Mouse (Mus musculus): ENCODE results near the gene Cyp26b1. TPM values are rescaled to one million over a fixed set of nuclear protein-coding genes. Genes with fewer than 3 reads are reported as not detected.

Gene Cyp26b1
- polyA plus RNA-seq, 1 experiment from 2014 or later, result 14.0 TPM

DNA sequence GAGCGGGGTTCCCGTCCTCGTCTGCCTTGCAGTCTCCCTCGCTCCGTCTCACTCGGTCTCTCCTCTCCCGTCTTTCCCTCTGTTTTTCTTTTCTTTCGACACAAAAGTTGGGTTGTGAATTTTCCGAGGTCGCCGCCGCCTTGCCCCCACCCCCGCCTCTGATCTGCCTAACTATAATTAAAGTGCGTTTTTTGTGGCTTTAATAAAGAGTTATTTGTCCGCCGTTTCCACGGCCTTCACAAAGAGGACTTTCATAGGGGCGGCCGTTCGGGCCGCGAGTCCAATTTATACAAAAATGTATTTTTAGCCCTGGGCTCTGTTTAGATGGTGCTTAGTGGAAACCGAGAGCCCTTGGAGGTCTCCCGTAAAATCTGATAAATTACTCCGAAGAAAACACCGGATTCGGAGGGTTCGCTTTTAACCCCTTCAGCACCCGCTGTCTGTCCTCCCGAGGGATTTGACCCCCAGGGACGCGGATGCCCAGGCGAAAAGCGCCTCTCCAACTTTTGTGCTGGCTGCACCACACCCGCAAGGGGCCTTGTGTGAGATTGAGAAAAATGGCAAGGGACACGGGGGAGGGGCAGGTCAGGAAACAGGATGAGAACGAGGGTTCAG is 7.9 kb downstream of the Cyp26b1 start:
- Histone ChIP-seq H3K9ac (0 out of 2 replicates have a peak overlapping the region, but pooled peaks have one; percentile 4), H3K27me3 (replicated peaks) (peaks cover 90% of the 10 kb centered on the region)

GRCm38 (mm10) chr6:84584783-84585685 is 8.7 kb downstream of the Cyp26b1 start:
- Histone ChIP-seq H3K9ac (0 out of 2 replicates have a peak overlapping the region, but pooled peaks have one; percentile 4), H3K27me3 (replicated peaks) (peaks cover 95% of the 10 kb centered on the region), H3K27ac (no peak overlapping the region), H3K9me3 (no peaks in the 10 kb centered on the region), H3K4me1 (peaks cover 71% of the 10 kb centered on the region), H3K4me2 (peak overlapping the region; percentile 93), H3K4me3 (peak overlapping the region; percentile 45), H3K36me3 (replicated peaks) (no peaks in the 10 kb centered on the region)
- under 1% methylated on average over 66 of the region's 66 CpGs for WGBS
- ATAC-seq (replicated peaks), result no peak

More for the DNA sequence above, 7.9 kb downstream of the Cyp26b1 start:
- ATAC-seq (replicated peaks), result no peak
- no peaks in the 10 kb centered on the region for H3K9me3 ChIP-seq
- no peaks in the 10 kb centered on the region for H3K36me3 ChIP-seq (replicated peaks)
- peak overlapping the region; percentile 93 for H3K4me2 ChIP-seq
- WGBS, result under 1% methylated on average over 37 of the region's 37 CpGs
- H3K4me3 ChIP-seq, result peak overlapping the region; percentile 45
- H3K27ac ChIP-seq, result no peak overlapping the region
- peaks cover 73% of the 10 kb centered on the region for H3K4me1 ChIP-seq

DNA sequence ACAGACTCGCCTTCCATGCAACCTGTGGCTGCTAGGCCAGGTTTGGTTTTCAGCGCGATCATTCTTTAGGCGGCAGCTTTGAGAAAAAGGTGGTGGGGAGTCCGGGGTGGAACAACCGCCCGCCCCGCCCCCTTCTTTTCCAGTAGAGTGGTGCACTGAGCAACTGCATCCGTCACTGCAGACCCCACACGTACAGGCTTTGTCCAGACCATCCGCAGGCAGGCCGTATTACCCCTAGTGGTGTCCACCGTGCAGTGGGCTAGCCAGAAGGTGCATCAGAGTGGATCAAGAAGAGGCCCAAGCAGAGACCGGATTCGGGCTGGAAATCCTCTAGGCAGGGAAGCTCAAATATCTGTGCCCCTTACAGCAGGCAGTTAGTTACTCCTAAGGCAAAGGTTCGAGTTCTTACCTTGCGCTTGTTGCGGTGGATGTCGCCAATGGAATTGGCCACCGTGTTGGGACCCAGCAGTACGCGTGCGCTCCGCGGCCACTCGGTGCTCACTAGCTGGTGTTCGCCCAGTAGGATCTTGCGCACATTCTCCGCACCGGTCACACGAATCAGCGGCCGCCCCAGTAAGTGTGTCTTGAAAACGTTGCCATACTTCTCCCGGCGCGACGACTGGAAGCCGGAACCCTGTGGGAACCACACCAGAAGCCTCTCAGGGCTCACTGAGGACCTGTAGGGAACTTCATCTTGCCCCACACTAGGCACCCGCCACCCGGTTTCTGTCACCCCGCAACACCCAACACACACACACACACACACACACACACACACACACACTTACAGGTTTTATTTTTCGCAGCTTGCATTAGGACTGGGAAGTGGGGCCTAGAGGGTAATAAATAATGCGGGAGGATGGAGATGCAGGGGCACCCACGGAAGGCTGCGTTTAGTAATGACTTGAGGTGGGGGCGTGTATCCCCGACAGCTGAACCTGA is 9.6 kb downstream of the Cyp26b1 start:
- ATAC-seq (replicated peaks), result no peak; the same call in 1 of the 2 replicates
- Histone ChIP-seq H3K9ac (no peak overlapping the region), H3K27ac (no peak overlapping the region), H3K4me3 (peak overlapping the region; percentile 45), H3K4me1 (peaks cover 62% of the 10 kb centered on the region), H3K27me3 (replicated peaks) (peaks cover 93% of the 10 kb centered on the region), H3K36me3 (replicated peaks) (no peaks in the 10 kb centered on the region), H3K9me3 (no peaks in the 10 kb centered on the region), H3K4me2 (peak overlapping the region; percentile 93)
- 1% methylated on average over 48 of the region's 48 CpGs for WGBS

DNA sequence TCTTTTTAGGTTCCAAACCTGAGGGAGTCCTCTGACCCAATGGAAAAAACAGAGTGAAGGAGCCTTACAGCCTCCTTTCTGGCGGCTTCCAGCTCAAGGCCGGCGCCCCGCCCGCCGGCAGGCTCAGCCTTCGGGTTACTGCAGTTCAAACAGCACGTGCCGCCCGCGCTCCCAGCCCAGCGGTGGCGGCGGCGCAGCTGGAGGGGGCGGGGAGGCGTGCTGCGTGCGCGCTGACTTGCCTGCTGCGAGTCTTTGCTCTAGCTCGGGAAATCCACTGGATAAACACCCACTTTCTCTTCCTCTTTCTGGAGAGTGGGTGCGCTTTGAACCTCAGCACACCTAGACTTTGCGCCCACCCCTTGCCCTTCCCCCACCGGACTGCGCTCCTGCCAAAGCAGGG is 10.3 kb downstream of the Cyp26b1 start:
- 0% methylated on average over 25 of the region's 26 CpGs for WGBS
- H3K36me3 ChIP-seq (replicated peaks), result no peaks in the 10 kb centered on the region
- ATAC-seq (replicated peaks), result peak; percentile 49; the same call in 1 of the 2 replicates
- H3K27me3 ChIP-seq (replicated peaks), result peaks cover 85% of the 10 kb centered on the region
- no peak overlapping the region for H3K9ac ChIP-seq
- no peak overlapping the region for H3K27ac ChIP-seq
- H3K4me2 ChIP-seq, result peak overlapping the region; percentile 93
- peak overlapping the region; percentile 45 for H3K4me3 ChIP-seq
- H3K4me1 ChIP-seq, result peaks cover 55% of the 10 kb centered on the region
- H3K9me3 ChIP-seq, result no peaks in the 10 kb centered on the region

DNA sequence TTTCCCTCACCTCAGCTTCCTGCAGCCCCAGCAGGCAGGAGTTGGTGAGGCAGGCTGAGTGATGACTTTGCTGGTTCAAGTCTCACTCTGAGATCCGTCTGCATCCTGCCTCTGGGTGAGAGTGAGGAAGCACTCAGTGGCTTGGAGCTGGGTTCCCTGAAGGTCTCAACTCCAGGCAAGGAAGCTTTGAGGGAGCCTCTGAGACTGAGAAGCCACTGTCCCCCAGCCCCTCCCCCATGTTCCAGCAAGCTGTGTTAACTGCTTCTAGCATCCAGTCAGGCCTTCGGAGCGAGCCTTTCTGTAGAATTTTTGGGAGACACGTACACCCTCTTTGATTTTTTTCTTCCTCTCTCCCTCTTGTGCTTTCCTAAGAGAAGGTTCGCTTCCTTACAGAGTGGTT is 10.9 kb downstream of the Cyp26b1 start:
- 21% methylated on average over 5 of the region's 5 CpGs for WGBS
- peaks cover 49% of the 10 kb centered on the region for H3K4me1 ChIP-seq
- ATAC-seq (replicated peaks), result no peak
- peak overlapping the region; percentile 93 for H3K4me2 ChIP-seq
- no peaks in the 10 kb centered on the region for H3K36me3 ChIP-seq (replicated peaks)
- no peak overlapping the region for H3K4me3 ChIP-seq
- H3K9me3 ChIP-seq, result no peaks in the 10 kb centered on the region
- H3K9ac ChIP-seq, result no peak overlapping the region
- H3K27me3 ChIP-seq (replicated peaks), result peaks cover 80% of the 10 kb centered on the region
- no peak overlapping the region for H3K27ac ChIP-seq

DNA sequence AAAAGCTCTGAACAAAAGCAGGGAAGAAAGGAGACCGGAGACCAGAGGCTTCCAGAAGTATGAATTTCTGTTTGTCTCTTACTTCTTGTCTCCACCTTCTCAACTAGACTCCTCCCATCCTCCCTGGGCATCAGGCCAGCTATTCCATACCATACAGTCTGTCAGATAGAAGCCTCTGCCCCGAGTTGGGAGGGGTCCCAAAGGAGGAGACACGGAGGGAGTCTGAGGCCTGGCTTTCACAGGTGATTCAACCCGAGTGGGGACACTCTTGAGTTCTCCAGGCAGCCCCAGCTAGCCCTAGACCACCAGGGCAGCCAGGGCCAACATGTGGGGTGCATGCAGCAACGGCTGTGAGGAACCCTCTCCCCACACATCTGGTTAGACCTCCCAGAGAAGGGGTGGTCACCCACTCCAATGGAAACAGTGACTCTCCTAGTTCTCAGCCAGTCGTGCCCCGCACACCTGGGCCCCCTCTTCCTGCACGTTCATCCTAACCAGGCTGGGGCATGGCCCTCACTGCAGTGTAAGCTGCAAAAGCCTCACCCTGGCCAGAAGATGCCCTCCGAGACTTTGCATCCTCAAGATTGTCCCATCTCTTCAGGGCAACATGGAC is 11.8 kb downstream of the Cyp26b1 start:
- Histone ChIP-seq H3K9me3 (no peaks in the 10 kb centered on the region), H3K36me3 (replicated peaks) (no peaks in the 10 kb centered on the region), H3K27ac (no peak overlapping the region), H3K4me3 (no peak overlapping the region), H3K9ac (no peak overlapping the region), H3K27me3 (replicated peaks) (peaks cover 71% of the 10 kb centered on the region), H3K4me2 (no peak overlapping the region), H3K4me1 (peaks cover 40% of the 10 kb centered on the region)
- WGBS, result 62% methylated on average over 9 of the region's 9 CpGs
- ATAC-seq (replicated peaks), result no peak

DNA sequence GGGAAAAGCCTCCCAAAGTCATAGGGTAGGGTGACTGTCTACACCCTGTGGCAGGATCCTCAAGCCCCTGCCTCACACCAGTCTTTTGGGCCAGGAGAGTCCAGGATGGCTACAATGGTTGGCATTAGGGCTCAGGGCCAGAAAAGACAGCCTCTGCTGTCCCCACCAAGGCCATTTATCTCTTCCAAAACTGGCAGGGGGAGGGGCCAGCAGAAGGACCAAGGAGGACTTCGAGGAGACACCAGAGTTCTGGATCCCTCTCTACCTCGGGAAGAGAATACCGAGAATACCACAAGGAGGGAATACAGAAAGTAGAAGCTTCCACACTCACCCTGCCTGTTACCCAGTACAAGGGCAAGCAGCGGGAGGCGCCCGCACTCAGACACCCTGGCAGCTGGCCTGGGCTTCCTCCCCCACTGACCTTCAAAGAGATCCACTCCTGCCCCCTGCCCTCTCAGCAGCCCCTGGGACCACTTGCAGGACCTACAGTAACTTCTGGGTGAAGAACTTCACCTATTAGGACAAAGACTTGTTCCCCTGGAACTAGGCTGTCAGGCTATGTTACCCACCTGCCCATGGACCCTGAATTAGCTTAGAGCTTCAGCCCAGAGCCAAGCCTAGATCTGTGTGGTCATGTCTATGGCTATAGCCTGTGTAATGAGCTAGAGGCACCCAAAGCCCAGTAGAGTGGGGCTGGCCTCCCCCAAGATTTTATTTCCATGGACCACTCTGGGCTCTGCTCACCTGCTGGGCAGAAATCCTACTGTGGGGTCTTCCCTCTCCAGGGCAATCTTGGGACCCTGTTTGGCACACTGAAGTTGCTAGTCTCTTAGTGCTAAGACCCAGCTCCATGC is 12.5 kb downstream of the Cyp26b1 start:
- Histone ChIP-seq H3K4me2 (no peak overlapping the region), H3K4me3 (no peak overlapping the region), H3K4me1 (peaks cover 34% of the 10 kb centered on the region), H3K36me3 (replicated peaks) (no peaks in the 10 kb centered on the region), H3K27ac (no peak overlapping the region), H3K9me3 (no peaks in the 10 kb centered on the region), H3K27me3 (replicated peaks) (peaks cover 65% of the 10 kb centered on the region), H3K9ac (no peak overlapping the region)
- WGBS, result 50% methylated on average over 6 of the region's 6 CpGs
- ATAC-seq (replicated peaks), result no peak

GRCm38 (mm10) chr6:84579508-84579907 is 14.2 kb downstream of the Cyp26b1 start:
- Histone ChIP-seq H3K4me1 (peaks cover 17% of the 10 kb centered on the region), H3K27me3 (replicated peaks) (peaks cover 51% of the 10 kb centered on the region), H3K9ac (no peak overlapping the region), H3K27ac (no peak overlapping the region), H3K4me2 (no peak overlapping the region), H3K36me3 (replicated peaks) (no peaks in the 10 kb centered on the region), H3K4me3 (no peak overlapping the region), H3K9me3 (no peaks in the 10 kb centered on the region)
- no peak for ATAC-seq (replicated peaks)
- WGBS, result 76% methylated on average over 8 of the region's 8 CpGs

DNA sequence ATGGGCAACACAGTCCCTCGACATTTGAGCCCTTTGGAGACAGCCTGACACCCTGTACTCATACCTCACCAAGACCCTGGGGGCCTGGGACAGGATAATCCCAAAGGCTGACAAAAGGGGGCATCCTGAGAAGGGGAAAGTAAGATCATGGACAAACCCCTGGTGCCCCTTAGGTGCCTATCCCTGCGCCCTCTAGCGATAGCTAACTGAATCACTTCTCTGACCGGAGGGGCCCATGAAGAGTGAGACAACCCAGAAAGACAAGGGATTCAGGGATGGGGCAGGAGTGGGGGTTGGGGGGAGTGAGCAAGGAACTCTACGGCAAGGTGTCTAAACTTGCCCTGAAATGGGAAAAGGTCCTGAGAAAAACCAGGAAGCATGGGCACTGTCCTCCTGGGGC is 14.8 kb downstream of the Cyp26b1 start:
- Histone ChIP-seq H3K4me2 (no peak overlapping the region), H3K36me3 (replicated peaks) (no peaks in the 10 kb centered on the region), H3K9me3 (no peaks in the 10 kb centered on the region), H3K4me3 (no peak overlapping the region), H3K27ac (no peak overlapping the region), H3K27me3 (replicated peaks) (peaks cover 46% of the 10 kb centered on the region), H3K4me1 (peaks cover 13% of the 10 kb centered on the region), H3K9ac (no peak overlapping the region)
- ATAC-seq (replicated peaks), result no peak
- 14% methylated on average over 5 of the region's 5 CpGs for WGBS

GRCm38 (mm10) chr6:84577898-84578297 is 15.8 kb downstream of the Cyp26b1 start:
- Histone ChIP-seq H3K27ac (no peak overlapping the region), H3K4me3 (no peak overlapping the region), H3K4me2 (no peak overlapping the region), H3K27me3 (replicated peaks) (peaks cover 35% of the 10 kb centered on the region), H3K4me1 (peaks cover 5% of the 10 kb centered on the region), H3K9ac (no peak overlapping the region), H3K36me3 (replicated peaks) (no peaks in the 10 kb centered on the region), H3K9me3 (no peaks in the 10 kb centered on the region)
- ATAC-seq (replicated peaks), result no peak
- WGBS, result 61% methylated on average over 4 of the region's 4 CpGs

Measured in midbrain, embryonic 15.5 days (tissue).